Mouse (Mus musculus) spleen, adult 2 months (tissue): ENCODE data around the gene Khdc4.

Source experiments
- CTCF ChIP-seq: fragments of 200-500 bp; IDR thresholded peaks from 2 replicates; pipeline ENCODE4 v1.5.1; 2011; ENCODE audit warnings: mild to moderate bottlenecking, inconsistent platforms; ENCODE audit not compliant: insufficient read depth, insufficient read length, insufficient replicate concordance; ENCODE audit errors: extremely low read depth
- POLR2A ChIP-seq: fragments of 200-500 bp; IDR thresholded peaks from 2 replicates; pipeline ENCODE4 v1.6.1; 2011; ENCODE audit warnings: low read depth, low read length, inconsistent platforms

GRCm38 (mm10) chr3:88698051-88698450 is 12.4 kb downstream of the Khdc4 start:
- TF ChIP-seq POLR2A (no peak), CTCF (no peak)
